Mouse (Mus musculus) left cerebral cortex, adult 2 months (tissue): Measurements from ENCODE around the gene Smyd3. TPM values are rescaled to one million over a fixed set of nuclear protein-coding genes. Genes with fewer than 3 reads are reported as not detected.

Experiments used
- DNase-seq, 2 experiments: peaks; one replicate each; pipeline ENCODE4 v3.0.0; 2021 to 2022; ENCODE audit warnings: low spot score in 2 of 2, mixed read lengths in 1 of 2; ENCODE audit errors: extremely low spot score in 1 of 2
- H3K27ac ChIP-seq: fragments of 200-600 bp; 2 replicates; pipeline ENCODE4 v1.8.1; 2022
- H3K4me3 ChIP-seq: fragments of 200-600 bp; 2 replicates; pipeline ENCODE4 v1.8.1; 2022
- CTCF ChIP-seq: fragments of 200-600 bp; IDR thresholded peaks from 2 replicates; pipeline ENCODE4 v1.8.1; 2022; ENCODE audit warnings: antibody characterized with exemption, mild to moderate bottlenecking, moderate library complexity
- intact Hi-C: fragments of 180-260 bp; cut with DNase I; formaldehyde crosslinking; loops from one replicate; pipeline ENCODE4 v1.15.1; 2025
- total RNA-seq, 2 experiments: library from RNA; stranded (reverse); gene quantifications; 2 replicates each; pipeline ENCODE4 v1.2.3; 2021

Smyd3 gene
- total RNA-seq, 2 experiments from 2014 or later, result 25.0 to 25.6 TPM

GRCm38 (mm10) chr1:178940353-178940752 is 577.5 kb downstream of the Smyd3 start:
- no peak for DNase-seq
- H3K4me3 ChIP-seq, result no peak overlapping the region
- H3K27ac ChIP-seq, result no peak overlapping the region
- intact Hi-C loops, result no loop called here
- no peak for TF ChIP-seq CTCF

GRCm38 (mm10) chr1:178936976-178937375 is 580.9 kb downstream of the Smyd3 start:
- intact Hi-C loops, result no loop called here
- Histone ChIP-seq H3K4me3 (no peak overlapping the region), H3K27ac (no peak overlapping the region)
- DNase-seq, result no peak
- no peak for TF ChIP-seq CTCF

- no peak for DNase-seq
- TF ChIP-seq CTCF, result no peak
- Histone ChIP-seq H3K27ac (no peak overlapping the region), H3K4me3 (no peak overlapping the region)
- intact Hi-C loops, result no loop called here
These were observed 581.4 kb downstream of the Smyd3 start for GRCm38 (mm10) chr1:178936457-178936856.

- intact Hi-C loops, result no loop called here
- DNase-seq, result no peak
- TF ChIP-seq CTCF, result no peak
- H3K4me3 ChIP-seq, result no peak overlapping the region
- H3K27ac ChIP-seq, result no peak overlapping the region
These were observed 583.7 kb downstream of the Smyd3 start for GRCm38 (mm10) chr1:178933953-178934637.

GRCm38 (mm10) chr1:178929531-178929930 is 588.3 kb downstream of the Smyd3 start:
- intact Hi-C loops, result no loop called here
- DNase-seq, result no peak
- Histone ChIP-seq H3K27ac (no peak overlapping the region), H3K4me3 (no peak overlapping the region)
- no peak for TF ChIP-seq CTCF

GRCm38 (mm10) chr1:178924492-178925183 is 593.2 kb downstream of the Smyd3 start:
- no peak overlapping the region for H3K4me3 ChIP-seq
- no peak for TF ChIP-seq CTCF
- no peak for DNase-seq
- intact Hi-C loops, result no loop called here
- no peak overlapping the region for H3K27ac ChIP-seq

- Histone ChIP-seq H3K27ac (no peak overlapping the region), H3K4me3 (no peak overlapping the region)
- intact Hi-C loops, result no loop called here
- no peak for TF ChIP-seq CTCF
- DNase-seq, result no peak
These were observed 600.5 kb downstream of the Smyd3 start for GRCm38 (mm10) chr1:178917194-178917902.

- DNase-seq, result no peak
- H3K27ac ChIP-seq, result no peak overlapping the region
- intact Hi-C loops, result no loop called here
- TF ChIP-seq CTCF, result no peak
- no peak overlapping the region for H3K4me3 ChIP-seq
These were observed 602.8 kb downstream of the Smyd3 start for GRCm38 (mm10) chr1:178915056-178915455.

GRCm38 (mm10) chr1:178912936-178913716 is 604.7 kb downstream of the Smyd3 start:
- intact Hi-C loops, result no loop called here
- H3K4me3 ChIP-seq, result no peak overlapping the region
- DNase-seq, result no peak
- no peak for TF ChIP-seq CTCF
- H3K27ac ChIP-seq, result no peak overlapping the region

GRCm38 (mm10) chr1:178910951-178911350 is 606.9 kb downstream of the Smyd3 start:
- TF ChIP-seq CTCF, result no peak
- H3K27ac ChIP-seq, result no peak overlapping the region
- intact Hi-C loops, result no loop called here
- no peak for DNase-seq
- no peak overlapping the region for H3K4me3 ChIP-seq

Other genes starting within 250 kb of the Smyd3 start
- 10 to 100 TPM; 23.8 to 25.0 TPM for gene Tfb2m, start 28.2 kb upstream of the Smyd3 start, total RNA-seq
- 10 to 100 TPM; 36.6 to 37.0 TPM for gene Cnst, start 28.3 kb upstream of the Smyd3 start, total RNA-seq
- 10 to 100 TPM; 49.8 to 56.5 TPM for gene Sccpdh, start 150.2 kb upstream of the Smyd3 start, total RNA-seq
- gene Kif28, start 227.2 kb upstream of the Smyd3 start, total RNA-seq, result under 1 TPM in 1 of 2 experiments, not detected in 1; 0.23 TPM